Mouse (Mus musculus): ENCODE measurements around the gene Dzip1l. TPM values are rescaled to one million over a fixed set of nuclear protein-coding genes. Genes with fewer than 3 reads are reported as not detected.
"Not testable (repeated sequence)": the region's sequence is repeated elsewhere in the genome, so short reads cannot be mapped to it uniquely, and the experiment has no call there.

Dzip1l gene
- polyA plus RNA-seq (2012; ENCODE audit: insufficient read depth, insufficient read length, low replicate concordance, missing spikeins), result not detected in 2 replicates

DNA sequence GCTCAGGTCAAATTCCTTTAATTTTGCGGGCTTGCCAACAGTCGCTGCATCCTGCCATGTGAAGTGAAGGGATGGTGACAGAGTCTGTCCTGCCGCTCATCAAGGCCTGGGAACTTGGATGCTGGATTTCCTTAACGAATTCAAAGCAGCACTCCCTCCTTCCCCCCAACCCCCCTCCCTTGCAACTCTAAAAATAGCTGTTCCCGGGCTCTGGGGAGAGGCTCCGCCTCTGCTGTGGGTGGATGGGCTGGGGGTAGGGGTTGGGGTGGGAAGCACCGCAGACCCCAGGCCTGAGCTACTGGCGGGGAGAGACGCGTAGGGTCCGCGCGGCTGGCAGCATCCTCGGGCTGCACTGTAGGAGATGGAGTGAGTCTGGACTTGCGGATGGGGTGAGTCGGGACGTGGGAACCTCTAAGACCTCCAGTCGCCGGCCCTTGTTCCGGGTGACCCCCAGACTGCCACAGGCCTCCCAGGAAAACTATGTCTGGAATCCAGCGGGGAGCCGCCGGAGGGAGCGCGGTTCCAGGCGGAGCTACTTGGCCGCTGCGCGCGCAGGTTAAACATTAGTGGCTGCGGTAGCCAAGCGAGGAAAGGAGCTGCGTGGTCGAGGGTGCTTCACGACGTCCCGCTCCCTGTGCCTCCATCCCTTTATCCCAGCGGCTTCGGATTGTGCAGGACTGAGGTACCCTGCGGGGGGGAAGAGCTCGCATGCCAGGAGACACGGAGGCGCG, at the start of gene Dzip1l:
TSS of gene Dzip1l (plus strand) at position 216 of the 731 bp plus-strand sequence.
- WGBS, result 2% methylated on average over 44 of the region's 44 CpGs
- Histone ChIP-seq H3K27ac (ENCODE audit: insufficient read depth, low read depth, low read length) (peak within 1 kb of the TSS; percentile 95), H3K4me1 (ENCODE audit: control insufficient read depth, insufficient read depth, low read length) (peaks cover 22% of the 10 kb centered on the region), H3K4me3 (ENCODE audit: insufficient read depth, low read depth, low read length) (peak within 1 kb of the TSS; percentile 81)
- TF ChIP-seq POLR2A (IDR thresholded peaks at IDR 0.05; ENCODE audit: insufficient read depth, low read depth, low read length) (no peak), CTCF (IDR thresholded peaks at IDR 0.05; ENCODE audit: insufficient read depth, low read depth, low read length) (no peak)

DNA sequence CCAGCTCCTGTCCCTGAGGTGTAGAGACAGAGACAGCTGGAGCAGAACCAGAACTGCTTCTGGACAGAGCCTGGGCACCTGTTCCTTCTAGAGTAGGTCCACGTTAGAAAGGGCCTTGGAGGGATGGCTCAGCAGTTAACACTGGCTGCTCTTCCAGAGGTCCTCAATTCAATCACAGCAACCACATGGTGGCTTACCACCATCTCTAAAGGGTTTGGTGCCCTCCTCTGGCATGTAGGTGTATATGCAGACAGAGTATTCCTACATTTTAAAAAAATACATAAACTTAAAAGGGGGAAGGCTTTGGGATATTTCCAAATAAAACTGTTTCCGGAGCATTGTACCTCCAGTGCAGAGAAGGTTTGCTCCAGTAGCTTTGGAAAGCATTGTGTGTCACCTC, 48.6 kb upstream of the Dzip1l start:
- H3K4me1 ChIP-seq (ENCODE audit: control insufficient read depth, insufficient read depth, low read length), result no peaks in the 10 kb centered on the region
- TF ChIP-seq CTCF (IDR thresholded peaks at IDR 0.05; ENCODE audit: insufficient read depth, low read depth, low read length) (peak; percentile 34; the same call in 1 of the 2 replicates), POLR2A (IDR thresholded peaks at IDR 0.05; ENCODE audit: insufficient read depth, low read depth, low read length) (no peak)
- H3K4me3 ChIP-seq (ENCODE audit: insufficient read depth, low read depth, low read length), result no peak overlapping the region
- 22% methylated on average over 2 of the region's 2 CpGs for WGBS
- no peak overlapping the region for H3K27ac ChIP-seq (ENCODE audit: insufficient read depth, low read depth, low read length)

DNA sequence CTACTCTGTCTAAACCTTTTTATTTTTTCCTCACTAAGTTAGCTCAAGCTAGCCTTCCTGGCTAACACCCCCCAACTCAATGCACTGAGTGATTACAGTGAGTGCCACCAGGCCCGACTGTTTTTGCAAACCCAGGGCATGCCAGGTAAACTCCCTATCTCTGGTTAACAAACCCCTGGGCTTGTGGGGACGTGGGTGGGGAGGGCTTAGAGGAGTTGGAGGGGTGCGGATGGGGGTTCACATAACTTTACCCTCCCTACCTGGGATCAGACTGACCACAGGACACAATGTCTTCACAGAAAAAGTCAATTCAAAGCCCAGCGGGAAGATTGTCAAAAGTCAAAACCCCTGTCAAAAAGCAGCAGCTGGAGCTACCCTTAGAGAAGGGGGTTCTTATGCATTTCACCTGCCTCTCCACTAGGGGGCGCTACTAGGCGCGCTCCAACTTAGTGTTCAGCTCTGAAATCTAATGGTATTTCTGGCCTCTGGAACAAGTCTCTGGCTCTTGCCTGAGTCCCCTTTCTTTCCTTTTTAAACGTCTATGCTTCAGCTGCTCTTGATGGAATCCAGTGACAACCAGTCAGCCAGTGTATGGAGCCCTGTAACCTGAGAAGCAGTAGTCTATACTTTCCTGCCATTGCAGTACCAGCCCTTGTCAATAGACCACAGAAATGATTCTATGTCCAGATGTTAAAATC, 41.6 kb upstream of the Dzip1l start:
- Histone ChIP-seq H3K27ac (ENCODE audit: insufficient read depth, low read depth, low read length) (no peak overlapping the region), H3K4me1 (ENCODE audit: control insufficient read depth, insufficient read depth, low read length) (no peaks in the 10 kb centered on the region), H3K4me3 (ENCODE audit: insufficient read depth, low read depth, low read length) (no peak overlapping the region)
- no peak for TF ChIP-seq POLR2A (IDR thresholded peaks at IDR 0.05; ENCODE audit: insufficient read depth, low read depth, low read length)
- TF ChIP-seq CTCF (IDR thresholded peaks at IDR 0.05; ENCODE audit: insufficient read depth, low read depth, low read length), result no peak
- 29% methylated on average over 8 of the region's 8 CpGs for WGBS

DNA sequence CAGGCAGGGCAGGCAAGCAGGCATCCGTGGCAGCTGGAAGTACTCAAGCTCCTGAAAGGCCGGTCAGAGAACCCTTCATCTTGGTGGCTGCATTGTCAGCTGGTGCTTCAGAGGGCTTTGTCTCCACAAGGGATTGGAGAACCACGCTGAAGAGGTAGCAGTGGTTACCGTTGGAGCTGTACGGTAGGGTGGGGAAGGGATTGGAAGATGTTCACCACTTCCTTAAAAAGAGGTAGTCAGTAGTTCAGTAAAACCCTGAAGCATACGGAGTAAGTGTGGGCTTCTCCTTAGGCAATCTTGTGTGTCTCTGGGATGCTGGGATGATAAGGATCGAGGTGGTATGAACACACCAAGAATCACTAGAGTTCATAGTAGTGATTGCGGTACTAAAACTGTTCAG, 38.2 kb upstream of the Dzip1l start:
- no peak for TF ChIP-seq CTCF (IDR thresholded peaks at IDR 0.05; ENCODE audit: insufficient read depth, low read depth, low read length)
- no peak for TF ChIP-seq POLR2A (IDR thresholded peaks at IDR 0.05; ENCODE audit: insufficient read depth, low read depth, low read length)
- no peak overlapping the region for H3K4me3 ChIP-seq (ENCODE audit: insufficient read depth, low read depth, low read length)
- H3K27ac ChIP-seq (ENCODE audit: insufficient read depth, low read depth, low read length), result no peak overlapping the region
- no peaks in the 10 kb centered on the region for H3K4me1 ChIP-seq (ENCODE audit: control insufficient read depth, insufficient read depth, low read length)
- WGBS, result 78% methylated on average over 8 of the region's 8 CpGs

DNA sequence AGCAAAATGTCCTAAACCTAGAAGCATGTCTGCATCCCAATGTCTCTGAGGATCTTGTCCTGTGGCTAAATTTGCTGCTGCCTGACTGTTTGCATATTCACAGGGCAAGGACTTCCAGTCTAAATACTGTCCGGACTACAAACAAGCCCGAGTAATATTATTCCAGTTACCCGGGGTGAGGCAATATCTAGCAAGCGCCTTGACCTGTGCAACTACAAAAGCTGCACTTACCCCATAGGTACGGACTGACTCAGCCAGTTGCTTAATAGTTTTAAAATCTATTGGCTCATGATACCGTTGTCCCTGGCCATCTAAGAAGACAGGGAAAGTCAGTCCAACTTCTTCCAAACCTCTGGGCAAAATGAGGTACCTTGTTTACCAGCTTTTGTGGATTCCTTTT, 30.2 kb upstream of the Dzip1l start:
- 94% methylated on average over 6 of the region's 6 CpGs for WGBS
- H3K4me3 ChIP-seq (ENCODE audit: insufficient read depth, low read depth, low read length); H3K27ac ChIP-seq (ENCODE audit: insufficient read depth, low read depth, low read length); H3K4me1 ChIP-seq (ENCODE audit: control insufficient read depth, insufficient read depth, low read length): not testable (repeated sequence)

DNA sequence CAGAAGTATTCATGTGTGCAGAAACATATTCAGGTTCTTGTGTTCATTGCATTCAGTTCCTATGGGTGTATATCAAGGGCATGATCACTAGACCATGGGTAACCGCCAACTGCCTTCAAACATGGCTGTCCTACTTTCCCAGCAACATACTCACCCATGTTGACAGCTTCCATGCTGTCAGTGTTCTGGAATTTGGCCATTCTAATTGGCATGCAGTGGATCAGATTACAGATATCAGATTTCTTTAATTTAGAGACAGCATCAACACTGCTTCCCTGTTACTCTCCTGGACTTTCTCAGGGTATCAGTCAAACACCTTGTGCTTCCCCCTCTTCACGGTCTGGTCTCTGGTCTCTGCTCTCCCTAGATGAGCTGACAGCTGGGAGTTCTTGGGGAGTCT, 25.7 kb upstream of the Dzip1l start:
- H3K4me1 ChIP-seq (ENCODE audit: control insufficient read depth, insufficient read depth, low read length), result no peaks in the 10 kb centered on the region
- TF ChIP-seq CTCF (IDR thresholded peaks at IDR 0.05; ENCODE audit: insufficient read depth, low read depth, low read length), result no peak
- TF ChIP-seq POLR2A (IDR thresholded peaks at IDR 0.05; ENCODE audit: insufficient read depth, low read depth, low read length), result no peak
- no peak overlapping the region for H3K4me3 ChIP-seq (ENCODE audit: insufficient read depth, low read depth, low read length)
- H3K27ac ChIP-seq (ENCODE audit: insufficient read depth, low read depth, low read length), result no peak overlapping the region
- WGBS, result 82% methylated on average over 2 of the region's 2 CpGs

DNA sequence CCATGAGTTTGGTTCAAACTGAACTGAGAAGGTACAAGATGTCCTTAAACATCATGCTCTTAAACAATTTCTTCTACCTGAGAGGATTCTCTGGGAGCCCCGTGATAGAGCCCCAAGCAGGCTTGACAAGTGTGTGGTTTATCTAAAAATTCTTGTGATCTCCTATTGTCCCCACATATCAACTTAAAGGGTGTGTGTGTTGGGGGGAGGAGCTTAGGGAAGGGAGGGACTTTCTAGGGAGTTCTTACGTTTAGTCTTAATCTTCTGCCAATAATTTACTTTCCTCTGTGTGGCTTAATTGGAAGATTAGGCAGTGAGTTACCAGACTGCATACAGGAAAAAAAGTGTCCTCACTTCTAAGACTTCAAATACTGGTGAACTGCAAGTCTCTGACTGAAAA, 17.1 kb upstream of the Dzip1l start, which contains the start of gene A4gnt:
TSS of gene A4gnt (plus strand) at position 301 of the 400 bp plus-strand sequence.
- 76% methylated on average over 2 of the region's 2 CpGs for WGBS
- TF ChIP-seq POLR2A (IDR thresholded peaks at IDR 0.05; ENCODE audit: insufficient read depth, low read depth, low read length) (no peak), CTCF (IDR thresholded peaks at IDR 0.05; ENCODE audit: insufficient read depth, low read depth, low read length) (no peak)

DNA sequence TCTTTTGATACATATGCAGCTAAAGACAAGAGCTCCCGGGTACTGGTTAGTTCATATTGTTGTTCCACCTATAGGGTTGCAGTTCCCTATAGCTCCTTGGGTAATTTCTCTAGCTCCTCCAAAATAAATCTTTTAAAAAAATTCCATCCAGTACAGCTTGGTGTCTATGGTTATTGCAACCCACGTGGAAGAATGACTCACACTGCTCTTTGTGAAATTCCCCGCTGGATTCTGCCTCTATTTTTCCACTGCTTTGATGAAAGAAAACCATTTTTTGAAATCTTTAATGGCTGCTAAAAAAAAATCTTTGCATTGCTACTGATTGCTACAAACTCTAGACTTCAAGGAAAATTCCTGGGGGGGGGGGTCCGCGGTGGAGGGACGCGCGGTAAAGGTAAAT, 9.6 kb upstream of the Dzip1l start:
- peaks cover 3% of the 10 kb centered on the region; the same call in 1 of the 2 replicates for H3K4me1 ChIP-seq (ENCODE audit: control insufficient read depth, insufficient read depth, low read length)
- H3K27ac ChIP-seq (ENCODE audit: insufficient read depth, low read depth, low read length), result no peak overlapping the region
- no peak for TF ChIP-seq POLR2A (IDR thresholded peaks at IDR 0.05; ENCODE audit: insufficient read depth, low read depth, low read length)
- no peak for TF ChIP-seq CTCF (IDR thresholded peaks at IDR 0.05; ENCODE audit: insufficient read depth, low read depth, low read length)
- no peak overlapping the region for H3K4me3 ChIP-seq (ENCODE audit: insufficient read depth, low read depth, low read length)
- 76% methylated on average over 8 of the region's 8 CpGs for WGBS

More for the DNA sequence above, 17.1 kb upstream of the Dzip1l start, which contains the start of gene A4gnt:
- Histone ChIP-seq H3K4me1 (ENCODE audit: control insufficient read depth, insufficient read depth, low read length) (no peaks in the 10 kb centered on the region), H3K27ac (ENCODE audit: insufficient read depth, low read depth, low read length) (no peak within 1 kb of the TSS), H3K4me3 (ENCODE audit: insufficient read depth, low read depth, low read length) (no peak within 1 kb of the TSS)

DNA sequence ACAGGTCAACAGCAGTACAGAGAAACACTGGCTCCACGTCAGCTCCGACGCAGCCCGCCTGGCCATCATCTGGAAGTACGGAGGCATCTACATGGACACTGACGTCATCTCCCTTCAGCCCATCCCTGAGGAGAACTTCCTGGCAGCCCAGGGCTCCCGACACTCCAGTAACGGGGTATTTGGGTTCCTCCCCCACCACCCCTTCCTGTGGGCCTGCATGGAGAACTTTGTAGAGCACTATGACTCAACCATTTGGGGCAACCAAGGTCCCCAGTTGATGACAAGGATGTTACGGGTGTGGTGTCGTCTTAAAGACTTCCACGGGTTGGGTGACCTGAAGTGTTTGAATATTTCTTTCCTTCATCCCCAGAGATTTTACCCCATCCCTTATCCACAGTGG, 9.1 kb upstream of the Dzip1l start:
- no peak for TF ChIP-seq POLR2A (IDR thresholded peaks at IDR 0.05; ENCODE audit: insufficient read depth, low read depth, low read length)
- no peak for TF ChIP-seq CTCF (IDR thresholded peaks at IDR 0.05; ENCODE audit: insufficient read depth, low read depth, low read length)
- Histone ChIP-seq H3K4me3 (ENCODE audit: insufficient read depth, low read depth, low read length) (no peak overlapping the region), H3K27ac (ENCODE audit: insufficient read depth, low read depth, low read length) (no peak overlapping the region), H3K4me1 (ENCODE audit: control insufficient read depth, insufficient read depth, low read length) (peaks cover 3% of the 10 kb centered on the region; the same call in 1 of the 2 replicates)
- WGBS, result 91% methylated on average over 11 of the region's 11 CpGs

Measured in olfactory bulb, adult 2 months (tissue).